Mouse (Mus musculus): ENCODE measurements around the gene Rbl1.
"Not testable (repeated sequence)": the region's sequence is repeated elsewhere in the genome, so short reads cannot be mapped to it uniquely, and the experiment has no call there.

- not testable (repeated sequence) for TF ChIP-seq CTCF (conservative IDR thresholded peaks at IDR 0.05; ENCODE audit: insufficient read depth, insufficient read length, low read depth, low read length); POLR2A (IDR thresholded peaks at IDR 0.05; ENCODE audit: low read depth, low read length)
Measured at GRCm38 (mm10) chr2:157198405-157198804, 5.9 kb downstream of the Rbl1 start.

Data from kidney, adult 2 months (tissue).